Mouse (Mus musculus): ENCODE results near the gene Acss2. TPM values are rescaled to one million over a fixed set of nuclear protein-coding genes. Genes with fewer than 3 reads are reported as not detected.
"Not testable (repeated sequence)": the region's sequence is repeated elsewhere in the genome, so short reads cannot be mapped to it uniquely, and the experiment has no call there.

Gene Acss2
- polyA plus RNA-seq, 1 experiment: 3.1 TPM

DNA sequence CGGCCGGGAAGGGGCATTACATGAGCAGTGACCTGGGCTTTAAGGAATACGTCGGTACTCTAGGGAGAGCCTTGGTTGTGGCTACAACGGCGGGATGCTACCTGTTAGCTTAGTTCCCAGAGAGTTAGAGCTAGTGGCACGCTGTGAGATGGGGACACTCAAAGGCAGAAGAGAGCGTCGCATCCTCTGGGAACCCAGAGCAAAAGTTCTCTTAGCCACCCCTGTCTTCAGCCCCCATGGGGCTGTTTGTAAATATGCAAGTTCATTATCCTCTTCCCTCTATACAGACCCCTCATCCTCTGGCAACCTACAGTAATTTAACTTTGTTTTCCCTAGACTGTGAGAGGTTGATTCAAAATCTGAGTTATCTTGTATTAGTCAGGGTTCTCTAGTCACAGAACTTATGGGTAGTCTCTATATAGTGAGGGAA, 75.1 kb downstream of the Acss2 start:
- TF ChIP-seq MAX (IDR thresholded peaks at IDR 0.05): no peak
- TF ChIP-seq USF1 (IDR thresholded peaks at IDR 0.05; ENCODE audit: low read depth): no peak
- TF ChIP-seq MYOG (IDR thresholded peaks at IDR 0.05; ENCODE audit: control insufficient read depth, extremely low read depth, insufficient read length): no peak
- no peak for TF ChIP-seq FOSL1 (IDR thresholded peaks at IDR 0.05; ENCODE audit: insufficient read depth, low read length, poor library complexity, severe bottlenecking)
- TF ChIP-seq CTCF (IDR thresholded peaks at IDR 0.05; ENCODE audit: control insufficient read depth, insufficient read depth, insufficient read length): no peak
- no peak for TF ChIP-seq CEBPB (IDR thresholded peaks at IDR 0.05; ENCODE audit: low read depth)
- TF ChIP-seq MYOD1 (IDR thresholded peaks at IDR 0.05; ENCODE audit: control insufficient read depth, insufficient read length, low read depth): no peak
- Histone ChIP-seq H3K4me3 (ENCODE audit: insufficient read depth, poor library complexity, severe bottlenecking) (peak overlapping the region; percentile 63), H3ac (ENCODE audit: control insufficient read depth, insufficient read length, low read depth) (peak overlapping the region; percentile 68), H3K27me3 (ENCODE audit: control insufficient read depth, insufficient read depth, insufficient read length) (peaks cover 8% of the 10 kb centered on the region), H3K79me2 (ENCODE audit: control insufficient read depth, insufficient read depth) (peaks cover 16% of the 10 kb centered on the region), H3K36me3 (ENCODE audit: control insufficient read depth, insufficient read depth) (no peaks in the 10 kb centered on the region), H3K79me3 (ENCODE audit: low read depth) (no peaks in the 10 kb centered on the region)

DNA sequence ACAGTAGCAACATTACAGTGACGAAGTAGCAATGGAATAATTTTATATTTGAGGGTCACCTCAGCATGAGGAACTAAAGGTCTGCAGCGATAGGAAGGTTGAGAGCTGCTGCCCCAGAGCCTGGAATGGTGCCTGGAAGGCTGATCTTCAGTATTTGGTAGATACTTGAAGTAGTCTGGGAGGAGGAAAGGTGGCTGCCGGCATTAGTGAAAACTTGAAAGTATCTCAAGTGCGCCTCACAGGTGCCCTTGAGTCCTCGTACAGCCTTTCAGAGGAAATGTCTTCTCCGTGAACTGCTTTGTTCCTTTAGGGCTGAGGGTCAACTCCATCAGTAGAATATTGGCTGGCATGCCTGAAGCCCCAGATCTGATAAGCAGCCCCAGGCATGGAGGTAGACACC, 77.8 kb downstream of the Acss2 start:
- TF ChIP-seq CEBPB (IDR thresholded peaks at IDR 0.05; ENCODE audit: low read depth): no peak
- TF ChIP-seq MYOD1 (IDR thresholded peaks at IDR 0.05; ENCODE audit: control insufficient read depth, insufficient read length, low read depth): no peak
- TF ChIP-seq MYOG (IDR thresholded peaks at IDR 0.05; ENCODE audit: control insufficient read depth, extremely low read depth, insufficient read length): no peak
- TF ChIP-seq USF1 (IDR thresholded peaks at IDR 0.05; ENCODE audit: low read depth): no peak
- TF ChIP-seq CTCF (IDR thresholded peaks at IDR 0.05; ENCODE audit: control insufficient read depth, insufficient read depth, insufficient read length): no peak
- TF ChIP-seq MAX (IDR thresholded peaks at IDR 0.05): no peak
- no peak for TF ChIP-seq FOSL1 (IDR thresholded peaks at IDR 0.05; ENCODE audit: insufficient read depth, low read length, poor library complexity, severe bottlenecking)
- Histone ChIP-seq H3K79me2 (ENCODE audit: control insufficient read depth, insufficient read depth) (peaks cover 15% of the 10 kb centered on the region), H3K79me3 (ENCODE audit: low read depth) (no peaks in the 10 kb centered on the region), H3K36me3 (ENCODE audit: control insufficient read depth, insufficient read depth) (no peaks in the 10 kb centered on the region), H3K4me3 (ENCODE audit: insufficient read depth, poor library complexity, severe bottlenecking) (no peak overlapping the region), H3K27me3 (ENCODE audit: control insufficient read depth, insufficient read depth, insufficient read length) (peaks cover 18% of the 10 kb centered on the region), H3ac (ENCODE audit: control insufficient read depth, insufficient read length, low read depth) (no peak overlapping the region)

DNA sequence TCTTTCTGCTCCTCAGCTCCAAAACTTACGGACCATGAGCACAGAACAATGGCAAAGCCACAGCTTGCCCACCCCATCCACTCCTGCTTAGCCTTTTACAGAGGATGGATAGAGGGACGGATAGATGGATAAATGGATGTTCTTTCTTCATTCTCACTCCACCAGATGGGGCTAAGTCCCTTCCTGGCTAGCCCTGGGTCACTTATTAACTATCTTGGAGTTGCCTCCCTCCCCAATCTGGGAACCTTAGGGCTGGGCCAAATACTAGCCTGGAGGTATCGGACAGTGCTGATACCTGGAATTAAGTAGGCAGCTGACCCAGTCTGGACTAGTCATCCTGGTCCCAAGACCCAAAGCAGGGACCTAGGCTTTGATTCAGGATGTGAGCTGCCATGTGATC, 86.0 kb downstream of the Acss2 start:
- no peak overlapping the region for H3K4me3 ChIP-seq (ENCODE audit: insufficient read depth, poor library complexity, severe bottlenecking)
- H3K79me3 ChIP-seq (ENCODE audit: low read depth): no peaks in the 10 kb centered on the region
- TF ChIP-seq CEBPB (IDR thresholded peaks at IDR 0.05; ENCODE audit: low read depth) (no peak), CTCF (IDR thresholded peaks at IDR 0.05; ENCODE audit: control insufficient read depth, insufficient read depth, insufficient read length) (no peak), FOSL1 (IDR thresholded peaks at IDR 0.05; ENCODE audit: insufficient read depth, low read length, poor library complexity, severe bottlenecking) (no peak), MYOD1 (IDR thresholded peaks at IDR 0.05; ENCODE audit: control insufficient read depth, insufficient read length, low read depth) (no peak), MYOG (IDR thresholded peaks at IDR 0.05; ENCODE audit: control insufficient read depth, extremely low read depth, insufficient read length) (no peak), MAX (IDR thresholded peaks at IDR 0.05) (no peak), USF1 (IDR thresholded peaks at IDR 0.05; ENCODE audit: low read depth) (no peak)
- no peak overlapping the region for H3ac ChIP-seq (ENCODE audit: control insufficient read depth, insufficient read length, low read depth)
- H3K79me2 ChIP-seq (ENCODE audit: control insufficient read depth, insufficient read depth): no peaks in the 10 kb centered on the region
- H3K27me3 ChIP-seq (ENCODE audit: control insufficient read depth, insufficient read depth, insufficient read length): peaks cover 11% of the 10 kb centered on the region
- no peaks in the 10 kb centered on the region for H3K36me3 ChIP-seq (ENCODE audit: control insufficient read depth, insufficient read depth)

DNA sequence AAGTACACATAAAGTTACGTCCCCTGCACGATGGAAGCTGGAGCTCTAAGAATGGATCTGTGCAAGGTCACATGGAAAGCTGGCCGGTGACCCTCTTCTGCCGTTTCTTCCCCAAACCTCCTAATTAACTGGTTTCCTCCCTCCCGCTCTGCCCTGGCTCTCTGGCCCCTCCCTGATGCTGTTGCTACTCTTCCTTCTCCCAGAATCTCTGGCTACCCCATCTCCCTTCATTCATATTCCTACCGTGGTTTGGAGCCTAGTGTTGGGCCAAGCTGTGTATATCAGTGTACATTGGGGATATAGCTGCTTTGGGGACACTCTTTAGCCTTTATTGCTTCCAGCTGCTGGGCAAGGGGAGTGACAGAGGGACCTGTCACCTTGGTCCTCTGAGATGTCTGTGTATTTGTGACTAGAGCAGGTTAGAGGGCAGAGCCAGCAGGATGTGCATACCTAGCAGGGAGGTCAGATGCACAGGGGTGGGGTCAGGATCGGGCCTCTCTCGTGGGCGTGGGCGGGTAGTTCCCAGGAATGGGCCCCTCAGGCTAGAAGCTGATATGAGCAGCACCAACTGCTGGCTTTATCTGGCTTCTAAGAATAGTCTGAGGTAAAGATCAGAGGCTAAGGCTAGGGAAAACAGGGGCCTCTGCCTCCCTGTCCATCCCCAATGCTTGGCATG, 87.0 kb downstream of the Acss2 start:
- H3K36me3 ChIP-seq (ENCODE audit: control insufficient read depth, insufficient read depth): no peaks in the 10 kb centered on the region
- no peaks in the 10 kb centered on the region for H3K79me2 ChIP-seq (ENCODE audit: control insufficient read depth, insufficient read depth)
- no peaks in the 10 kb centered on the region for H3K79me3 ChIP-seq (ENCODE audit: low read depth)
- TF ChIP-seq CEBPB (IDR thresholded peaks at IDR 0.05; ENCODE audit: low read depth) (no peak), MAX (IDR thresholded peaks at IDR 0.05) (no peak), MYOD1 (IDR thresholded peaks at IDR 0.05; ENCODE audit: control insufficient read depth, insufficient read length, low read depth) (no peak), MYOG (IDR thresholded peaks at IDR 0.05; ENCODE audit: control insufficient read depth, extremely low read depth, insufficient read length) (no peak), FOSL1 (IDR thresholded peaks at IDR 0.05; ENCODE audit: insufficient read depth, low read length, poor library complexity, severe bottlenecking) (no peak), USF1 (IDR thresholded peaks at IDR 0.05; ENCODE audit: low read depth) (no peak), CTCF (IDR thresholded peaks at IDR 0.05; ENCODE audit: control insufficient read depth, insufficient read depth, insufficient read length) (no peak)
- no peak overlapping the region for H3ac ChIP-seq (ENCODE audit: control insufficient read depth, insufficient read length, low read depth)
- H3K4me3 ChIP-seq (ENCODE audit: insufficient read depth, poor library complexity, severe bottlenecking): no peak overlapping the region
- H3K27me3 ChIP-seq (ENCODE audit: control insufficient read depth, insufficient read depth, insufficient read length): peaks cover 7% of the 10 kb centered on the region

DNA sequence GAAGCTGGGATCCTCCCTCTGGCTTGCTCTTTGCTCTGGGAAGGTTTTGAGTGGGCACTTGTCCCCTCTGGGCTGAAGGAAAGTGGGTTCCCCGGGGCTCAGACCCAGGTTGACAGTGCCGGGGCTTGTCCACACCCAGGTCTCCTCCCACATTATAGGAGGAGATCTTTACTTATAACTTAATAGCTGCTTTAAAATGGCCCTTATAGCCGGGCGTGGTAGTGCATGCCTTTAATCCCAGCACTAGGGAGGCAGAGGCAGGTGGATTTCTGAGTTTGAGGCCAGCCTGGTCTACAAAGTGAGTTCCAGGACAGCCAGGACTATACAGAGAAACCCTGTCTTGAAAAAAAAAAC, 87.5 kb downstream of the Acss2 start:
- H3K4me3 ChIP-seq (ENCODE audit: insufficient read depth, poor library complexity, severe bottlenecking); H3K79me3 ChIP-seq (ENCODE audit: low read depth); H3ac ChIP-seq (ENCODE audit: control insufficient read depth, insufficient read length, low read depth); H3K36me3 ChIP-seq (ENCODE audit: control insufficient read depth, insufficient read depth); H3K79me2 ChIP-seq (ENCODE audit: control insufficient read depth, insufficient read depth); H3K27me3 ChIP-seq (ENCODE audit: control insufficient read depth, insufficient read depth, insufficient read length): not testable (repeated sequence)

DNA sequence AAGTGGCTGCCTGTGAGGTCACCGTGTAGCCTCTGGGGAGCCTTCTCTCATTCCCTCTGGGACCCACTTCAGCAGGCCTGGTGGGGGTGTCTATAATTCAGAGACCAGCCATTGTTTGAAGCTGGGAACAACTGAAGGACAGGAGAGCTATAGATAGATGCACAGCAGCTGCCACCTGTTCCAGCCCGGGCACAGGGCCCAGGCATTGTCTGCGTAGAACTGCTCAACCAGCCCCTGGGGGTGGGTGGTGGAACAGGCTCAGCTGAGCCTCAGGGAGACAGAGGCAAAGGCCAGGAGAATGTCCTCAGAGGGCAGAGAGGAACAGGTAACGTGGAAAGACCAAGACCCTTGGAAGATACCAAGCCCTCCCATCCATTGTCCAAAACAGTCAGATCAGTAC, 88.6 kb downstream of the Acss2 start:
- H3K36me3 ChIP-seq (ENCODE audit: control insufficient read depth, insufficient read depth): no peaks in the 10 kb centered on the region
- H3K79me3 ChIP-seq (ENCODE audit: low read depth): no peaks in the 10 kb centered on the region
- peaks cover 17% of the 10 kb centered on the region for H3K27me3 ChIP-seq (ENCODE audit: control insufficient read depth, insufficient read depth, insufficient read length)
- no peaks in the 10 kb centered on the region for H3K79me2 ChIP-seq (ENCODE audit: control insufficient read depth, insufficient read depth)
- no peak overlapping the region for H3K4me3 ChIP-seq (ENCODE audit: insufficient read depth, poor library complexity, severe bottlenecking)
- no peak overlapping the region for H3ac ChIP-seq (ENCODE audit: control insufficient read depth, insufficient read length, low read depth)
- TF ChIP-seq MYOD1 (IDR thresholded peaks at IDR 0.05; ENCODE audit: control insufficient read depth, insufficient read length, low read depth) (peak; percentile 43), USF1 (IDR thresholded peaks at IDR 0.05; ENCODE audit: low read depth) (no peak)
